Mouse (Mus musculus): ENCODE measurements around the gene Prrc2b.
A peak's percentile ranks its signal among the peaks of the same experiment; 100 is the strongest.

The Prrc2b gene

GRCm38 (mm10) chr2:32189060-32189681 is 38.3 kb downstream of the Prrc2b start:
- no peak for DNase-seq

- no peak for DNase-seq
Measured at GRCm38 (mm10) chr2:32190620-32191019, 39.7 kb downstream of the Prrc2b start.

GRCm38 (mm10) chr2:32191872-32192507 is 41.1 kb downstream of the Prrc2b start:
- peak; percentile 69 for DNase-seq

- DNase-seq: no peak
Measured at GRCm38 (mm10) chr2:32198977-32199376, 48.1 kb downstream of the Prrc2b start.

GRCm38 (mm10) chr2:32200033-32200432 is 49.2 kb downstream of the Prrc2b start:
- peak; percentile 56 for DNase-seq

- peak; percentile 59 for DNase-seq
Measured at GRCm38 (mm10) chr2:32200712-32201111, 49.8 kb downstream of the Prrc2b start.

GRCm38 (mm10) chr2:32201527-32201926 is 50.6 kb downstream of the Prrc2b start:
- DNase-seq: peak; percentile 59

- no peak for DNase-seq
Measured at GRCm38 (mm10) chr2:32203853-32204252, 53.0 kb downstream of the Prrc2b start.

- no peak for DNase-seq
Measured at GRCm38 (mm10) chr2:32207682-32208081, 56.8 kb downstream of the Prrc2b start.

- DNase-seq: peak; percentile 48
Measured at GRCm38 (mm10) chr2:32211689-32212088, 60.8 kb downstream of the Prrc2b start.

- DNase-seq: no peak
Measured at GRCm38 (mm10) chr2:32213000-32213399, 62.1 kb downstream of the Prrc2b start.

- no peak for DNase-seq
Measured at GRCm38 (mm10) chr2:32215576-32215975, 64.7 kb downstream of the Prrc2b start.

GRCm38 (mm10) chr2:32216506-32216905 is 65.6 kb downstream of the Prrc2b start:
- no peak for DNase-seq

GRCm38 (mm10) chr2:32217656-32218055 is 66.8 kb downstream of the Prrc2b start:
- DNase-seq: no peak

- no peak for DNase-seq
Measured at GRCm38 (mm10) chr2:32218113-32218512, 67.2 kb downstream of the Prrc2b start.

- no peak for DNase-seq
Measured at GRCm38 (mm10) chr2:32218541-32219334, 67.9 kb downstream of the Prrc2b start.

- no peak for DNase-seq
Measured at GRCm38 (mm10) chr2:32219501-32219900, 68.6 kb downstream of the Prrc2b start.

GRCm38 (mm10) chr2:32220021-32220420 is 69.1 kb downstream of the Prrc2b start:
- DNase-seq: no peak

- no peak for DNase-seq
Measured at GRCm38 (mm10) chr2:32220969-32221368, 70.1 kb downstream of the Prrc2b start.

GRCm38 (mm10) chr2:32221577-32221976 is 70.7 kb downstream of the Prrc2b start:
- DNase-seq: no peak

- no peak for DNase-seq
Measured at GRCm38 (mm10) chr2:32222057-32222456, 71.2 kb downstream of the Prrc2b start.

GRCm38 (mm10) chr2:32235433-32235832 is 84.6 kb downstream of the Prrc2b start:
- no peak for DNase-seq

GRCm38 (mm10) chr2:32235886-32236759 is 85.2 kb downstream of the Prrc2b start, which contains the start of gene Pomt1:
Pomt1 (plus strand) TSS chr2:32236590.
- peak; percentile 91 for DNase-seq

Measured in cerebellum, adult 11 months (tissue).